8 mouse cellular contexts compared by ENCODE assay signal in the genomic region with DNA sequence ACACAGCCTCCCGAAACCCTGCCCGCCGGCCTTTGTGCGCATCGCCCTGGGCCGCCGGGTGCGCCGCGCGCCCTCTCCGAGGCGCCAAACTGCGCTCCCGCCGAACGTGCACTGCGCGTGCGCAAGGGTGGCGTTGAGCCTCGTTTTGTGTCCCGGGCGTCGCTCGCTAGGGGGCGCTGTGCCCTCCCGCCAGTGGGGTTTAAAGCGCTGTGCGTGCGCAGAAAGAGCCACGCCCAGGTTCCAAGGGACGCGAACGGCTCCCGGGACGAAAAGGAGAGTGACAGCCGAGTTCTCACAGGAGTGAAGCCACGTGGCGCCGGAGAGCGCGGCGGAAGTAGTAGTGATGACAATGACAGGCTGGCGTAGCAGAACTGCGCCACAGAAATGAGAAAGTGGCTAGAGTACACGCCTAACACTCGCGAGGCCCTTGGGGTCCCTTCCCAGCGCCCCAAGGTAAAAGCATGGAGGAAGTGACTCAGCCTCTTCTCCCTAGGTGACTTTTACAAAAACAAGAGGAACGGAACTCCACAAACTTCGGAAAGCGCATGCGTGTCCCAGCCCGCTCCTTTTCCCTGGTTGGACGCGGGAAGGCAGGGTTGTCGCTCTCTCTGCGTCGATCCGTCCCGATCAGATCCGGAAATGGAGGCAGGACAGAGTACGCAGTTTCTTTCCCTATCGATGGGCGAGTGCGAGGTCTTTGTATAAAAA. TPM values are rescaled to one million over a fixed set of nuclear protein-coding genes. Genes with fewer than 3 reads are reported as not detected.
DNase-seq lines count a peak whose midpoint lies in the region; ATAC-seq lines count a peak whose summit lies in the region.

No protein-coding gene starts in this region.

- under 1% methylated on average over 67 of the region's 67 CpGs for WGBS in intestine, embryonic 14.5 days

- H3K9me3 ChIP-seq in intestine, embryonic 14.5 days (ENCODE audit: control insufficient read depth, low read length): no peaks in the 10 kb centered on the region

- ATAC-seq in intestine, embryonic 14.5 days (replicated peaks; ENCODE audit: low FRiP score, low TSS enrichment, low read depth): peak; percentile 92

- peaks cover 6% of the 10 kb centered on the region; the same call in 1 of the 2 replicates for H3K4me1 ChIP-seq in intestine, embryonic 14.5 days (replicated peaks; ENCODE audit: control insufficient read depth, insufficient read depth, low read length)

- H3K4me2 ChIP-seq in intestine, embryonic 14.5 days (ENCODE audit: low read length): peak overlapping the region; percentile 55

- H3K9ac ChIP-seq in intestine, embryonic 14.5 days (ENCODE audit: low read length): peak overlapping the region; percentile 75

- peak overlapping the region; percentile 99 for H3K27ac ChIP-seq in intestine, embryonic 14.5 days (ENCODE audit: low read depth)

- peak overlapping the region; percentile 52 for H3K4me3 ChIP-seq in intestine, embryonic 14.5 days (ENCODE audit: low read depth, low read length)

- no peaks in the 10 kb centered on the region for H3K27me3 ChIP-seq in intestine, embryonic 14.5 days (replicated peaks; ENCODE audit: control insufficient read depth, insufficient read depth, low read length)

- peak; percentile 100 for DNase-seq in adrenal gland, adult 18-20 months (ENCODE audit: low spot score in 2 of 2)
- peak; percentile 99 for DNase-seq in embryo, embryonic 11 days
- DNase-seq in gastrocnemius, postnatal 25 days: peak; percentile 98
- DNase-seq in intestine, embryonic 14.5 days (ENCODE audit: low spot score): peak; percentile 100
- peak; percentile 99 for DNase-seq in left cerebral cortex, postnatal 14 days (ENCODE audit: low spot score in 2 of 2)
- DNase-seq in mesoderm, embryonic 11.5 days (ENCODE audit: low read depth, low spot score): peak; percentile 99
- peak; percentile 97 to 98 for DNase-seq in right cerebral cortex, postnatal 36 days (ENCODE audit: low spot score in 2 of 2)
- DNase-seq in yolk sac, embryonic 10.5 days (ENCODE audit: low spot score): peak; percentile 98

- intact Hi-C loops in left cerebral cortex, postnatal 14 days (cut with DNase I): loop anchor here (2.0 kb wide), 2 partner anchors 27 to 41 kb away; no protein-coding TSS in a partner anchor

- no peaks in the 10 kb centered on the region for H3K36me3 ChIP-seq in intestine, embryonic 14.5 days (ENCODE audit: control insufficient read depth, insufficient read depth, low read length)

RNA-seq across cellular contexts. Expression of a gene that starts 17.7 kb away (rescaled TPM):
- total RNA-seq in adrenal gland, adult 18-20 months (2021): 1 to 10 TPM; 2.6 to 3.0 TPM
- under 1 TPM; 0.40 to 0.90 TPM for total RNA-seq in gastrocnemius, postnatal 25 days (2021)
- polyA plus RNA-seq in intestine, embryonic 14.5 days (2014; fragmentation: Nextera tagmentation; extraction: Ambion mirVana): 6.8 and 8.4 TPM in 2 replicates
- total RNA-seq in left cerebral cortex, postnatal 14 days (2021): 10 to 100 TPM; 40.2 to 46.0 TPM

RNA-seq across cellular contexts. Expression of a gene that starts 20.6 kb away (rescaled TPM):
- 100 to 1,000 TPM; 317 to 377 TPM for total RNA-seq in adrenal gland, adult 18-20 months (2021)
- 10 to 100 TPM; 94.4 to 97.4 TPM for total RNA-seq in gastrocnemius, postnatal 25 days (2021)
- 798 and 814 TPM in 2 replicates for polyA plus RNA-seq in intestine, embryonic 14.5 days (2014; fragmentation: Nextera tagmentation; extraction: Ambion mirVana)
- total RNA-seq in left cerebral cortex, postnatal 14 days (2021): 100 to 1,000 TPM; 123 to 145 TPM

RNA-seq across cellular contexts. Expression of a gene that starts 38.6 kb away (rescaled TPM):
- total RNA-seq in adrenal gland, adult 18-20 months (2021): 10 to 100 TPM; 29.2 to 29.5 TPM
- 10 to 100 TPM; 36.1 to 36.6 TPM for total RNA-seq in gastrocnemius, postnatal 25 days (2021)
- 109 and 125 TPM in 2 replicates for polyA plus RNA-seq in intestine, embryonic 14.5 days (2014; fragmentation: Nextera tagmentation; extraction: Ambion mirVana)
- total RNA-seq in left cerebral cortex, postnatal 14 days (2021): 10 to 100 TPM; 58.4 to 58.9 TPM

RNA-seq across cellular contexts. Expression of a gene that starts 57.9 kb away (rescaled TPM):
- total RNA-seq in adrenal gland, adult 18-20 months (2021): not detected
- not detected for total RNA-seq in gastrocnemius, postnatal 25 days (2021)
- 1.7 and 3.2 TPM in 2 replicates for polyA plus RNA-seq in intestine, embryonic 14.5 days (2014; fragmentation: Nextera tagmentation; extraction: Ambion mirVana)
- not detected for total RNA-seq in left cerebral cortex, postnatal 14 days (2021)

Comparison
In these comparisons a context has a peak if more than half of its experiments do, and no peak if none do; other contexts are left out.
1. Peak in every context shown above with its lines: DNase-seq, ATAC-seq, H3K4me3 ChIP-seq and H3K27ac ChIP-seq.
2. RNA of a gene that starts 17.7 kb away (total RNA-seq): 40.2 to 46.0 TPM in left cerebral cortex, postnatal 14 days; 2.6 to 3.0 TPM in adrenal gland, adult 18-20 months and 0.40 to 0.90 TPM in gastrocnemius, postnatal 25 days; every median in the first group is over 10 times any median in the second.